Mouse (Mus musculus): ENCODE measurements around the gene Lrrtm3. TPM values are rescaled to one million over a fixed set of nuclear protein-coding genes. Genes with fewer than 3 reads are reported as not detected.

Gene Lrrtm3
- polyA plus RNA-seq, 1 experiment from 2014 or later: 51.7 TPM

- peaks cover 6% of the 10 kb centered on the region for H3K4me1 ChIP-seq (ENCODE audit: control insufficient read depth, insufficient read depth, low read length)
- ATAC-seq: no peak
- H3K9ac ChIP-seq (ENCODE audit: low read depth, low read length): peak overlapping the region; percentile 64
- H3K27me3 ChIP-seq (ENCODE audit: control insufficient read depth, insufficient read depth, low read depth, low read length): no peaks in the 10 kb centered on the region
- WGBS: 2% methylated on average over 26 of the region's 26 CpGs
- peak overlapping the region; percentile 61 for H3K4me2 ChIP-seq (ENCODE audit: low read length)
- peak overlapping the region; percentile 49 for H3K4me3 ChIP-seq (ENCODE audit: low read depth, low read length)
- no peaks in the 10 kb centered on the region for H3K36me3 ChIP-seq (ENCODE audit: control insufficient read depth, insufficient read depth, low read length)
- no peaks in the 10 kb centered on the region for H3K9me3 ChIP-seq (replicated peaks; ENCODE audit: control insufficient read depth, low read length, poor library complexity, severe bottlenecking)
- H3K27ac ChIP-seq (ENCODE audit: low read length): peak overlapping the region; percentile 43; the same call in 1 of the 2 replicates
Measured at GRCm38 (mm10) chr10:64087936-64088773, 1.9 kb downstream of the Lrrtm3 start.

- Histone ChIP-seq H3K4me3 (ENCODE audit: low read depth, low read length) (peak overlapping the region; percentile 49), H3K36me3 (ENCODE audit: control insufficient read depth, insufficient read depth, low read length) (no peaks in the 10 kb centered on the region), H3K9ac (ENCODE audit: low read depth, low read length) (peak overlapping the region; percentile 64), H3K4me2 (ENCODE audit: low read length) (peak overlapping the region; percentile 61), H3K27ac (ENCODE audit: low read length) (peak overlapping the region; percentile 43; the same call in 1 of the 2 replicates), H3K4me1 (ENCODE audit: control insufficient read depth, insufficient read depth, low read length) (peaks cover 6% of the 10 kb centered on the region), H3K9me3 (replicated peaks; ENCODE audit: control insufficient read depth, low read length, poor library complexity, severe bottlenecking) (no peaks in the 10 kb centered on the region), H3K27me3 (ENCODE audit: control insufficient read depth, insufficient read depth, low read depth, low read length) (no peaks in the 10 kb centered on the region)
- ATAC-seq: no peak
- WGBS: under 1% methylated on average over 12 of the region's 12 CpGs
Measured at GRCm38 (mm10) chr10:64087521-64087920, 2.6 kb downstream of the Lrrtm3 start.

- ATAC-seq: no peak
- no peaks in the 10 kb centered on the region for H3K27me3 ChIP-seq (ENCODE audit: control insufficient read depth, insufficient read depth, low read depth, low read length)
- H3K36me3 ChIP-seq (ENCODE audit: control insufficient read depth, insufficient read depth, low read length): no peaks in the 10 kb centered on the region
- peaks cover 6% of the 10 kb centered on the region for H3K4me1 ChIP-seq (ENCODE audit: control insufficient read depth, insufficient read depth, low read length)
- H3K4me3 ChIP-seq (ENCODE audit: low read depth, low read length): peak overlapping the region; percentile 49
- H3K9ac ChIP-seq (ENCODE audit: low read depth, low read length): peak overlapping the region; percentile 54
- H3K4me2 ChIP-seq (ENCODE audit: low read length): peak overlapping the region; percentile 61
- H3K27ac ChIP-seq (ENCODE audit: low read length): peak overlapping the region; percentile 18; the same call in 1 of the 2 replicates
- 3% methylated on average over 12 of the region's 12 CpGs for WGBS
- no peaks in the 10 kb centered on the region for H3K9me3 ChIP-seq (replicated peaks; ENCODE audit: control insufficient read depth, low read length, poor library complexity, severe bottlenecking)
Measured at GRCm38 (mm10) chr10:64086567-64087391, 3.3 kb downstream of the Lrrtm3 start.

GRCm38 (mm10) chr10:64086183-64086566 lies 3.9 kb downstream of the Lrrtm3 start:
- Histone ChIP-seq H3K27me3 (ENCODE audit: control insufficient read depth, insufficient read depth, low read depth, low read length) (no peaks in the 10 kb centered on the region), H3K4me1 (ENCODE audit: control insufficient read depth, insufficient read depth, low read length) (peaks cover 6% of the 10 kb centered on the region), H3K27ac (ENCODE audit: low read length) (peak overlapping the region; percentile 18; the same call in 1 of the 2 replicates), H3K4me3 (ENCODE audit: low read depth, low read length) (peak overlapping the region; percentile 49), H3K9ac (ENCODE audit: low read depth, low read length) (peak overlapping the region; percentile 54), H3K9me3 (replicated peaks; ENCODE audit: control insufficient read depth, low read length, poor library complexity, severe bottlenecking) (no peaks in the 10 kb centered on the region), H3K4me2 (ENCODE audit: low read length) (peak overlapping the region; percentile 61), H3K36me3 (ENCODE audit: control insufficient read depth, insufficient read depth, low read length) (no peaks in the 10 kb centered on the region)
- ATAC-seq: no peak
- 51% methylated on average over 16 of the region's 16 CpGs for WGBS

DNA sequence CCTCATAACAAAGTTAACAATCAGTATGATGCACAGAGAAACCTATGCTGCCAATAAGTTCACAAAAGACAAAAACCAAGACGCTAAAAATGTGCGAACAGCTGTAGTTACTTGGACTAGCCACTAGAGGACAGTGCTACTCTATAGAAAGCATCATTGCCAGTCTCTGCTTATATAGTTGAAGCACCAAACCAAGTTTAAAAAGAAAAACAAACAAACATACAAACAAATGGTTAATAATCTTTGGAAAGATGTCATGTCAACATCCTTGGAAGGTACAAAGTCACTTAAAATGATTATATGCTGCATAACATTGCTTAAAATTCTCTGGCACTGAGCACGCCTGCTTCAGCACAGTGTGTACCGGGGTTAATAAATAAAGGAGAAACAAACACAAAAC lies 5.6 kb downstream of the Lrrtm3 start:
- ATAC-seq: no peak
- peak overlapping the region; percentile 61 for H3K4me2 ChIP-seq (ENCODE audit: low read length)
- WGBS: 35% methylated on average over 4 of the region's 4 CpGs
- peaks cover 6% of the 10 kb centered on the region for H3K4me1 ChIP-seq (ENCODE audit: control insufficient read depth, insufficient read depth, low read length)
- no peaks in the 10 kb centered on the region for H3K27me3 ChIP-seq (ENCODE audit: control insufficient read depth, insufficient read depth, low read depth, low read length)
- no peak overlapping the region for H3K27ac ChIP-seq (ENCODE audit: low read length)
- no peaks in the 10 kb centered on the region for H3K36me3 ChIP-seq (ENCODE audit: control insufficient read depth, insufficient read depth, low read length)
- H3K4me3 ChIP-seq (ENCODE audit: low read depth, low read length): peak overlapping the region; percentile 24
- H3K9me3 ChIP-seq (replicated peaks; ENCODE audit: control insufficient read depth, low read length, poor library complexity, severe bottlenecking): no peaks in the 10 kb centered on the region
- no peak overlapping the region for H3K9ac ChIP-seq (ENCODE audit: low read depth, low read length)

DNA sequence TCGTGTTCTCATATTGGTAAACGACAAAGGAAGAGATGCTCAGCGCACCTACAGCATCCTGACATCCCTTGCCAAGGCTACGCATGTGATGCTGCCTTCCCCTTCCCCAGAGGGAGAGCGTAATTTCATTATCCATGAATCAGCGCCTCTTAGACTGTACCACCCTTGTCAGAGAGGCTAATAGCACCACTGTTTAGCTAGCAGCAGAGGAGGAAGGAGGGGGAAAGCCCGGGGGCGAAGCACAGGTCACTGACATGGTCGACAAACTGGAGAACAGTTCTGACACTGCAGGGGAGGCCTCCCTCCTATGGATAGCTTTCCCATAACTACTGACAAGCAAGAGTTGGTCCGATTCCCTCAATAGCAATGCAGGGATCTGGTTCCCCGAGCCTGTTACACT lies 6.3 kb downstream of the Lrrtm3 start:
- ATAC-seq: no peak
- peak overlapping the region; percentile 10; the same call in 1 of the 2 replicates for H3K27ac ChIP-seq (ENCODE audit: low read length)
- H3K4me3 ChIP-seq (ENCODE audit: low read depth, low read length): peak overlapping the region; percentile 25
- H3K36me3 ChIP-seq (ENCODE audit: control insufficient read depth, insufficient read depth, low read length): no peaks in the 10 kb centered on the region
- H3K27me3 ChIP-seq (ENCODE audit: control insufficient read depth, insufficient read depth, low read depth, low read length): no peaks in the 10 kb centered on the region
- peaks cover 6% of the 10 kb centered on the region for H3K4me1 ChIP-seq (ENCODE audit: control insufficient read depth, insufficient read depth, low read length)
- no peaks in the 10 kb centered on the region for H3K9me3 ChIP-seq (replicated peaks; ENCODE audit: control insufficient read depth, low read length, poor library complexity, severe bottlenecking)
- peak overlapping the region; percentile 53 for H3K9ac ChIP-seq (ENCODE audit: low read depth, low read length)
- peak overlapping the region; percentile 56 for H3K4me2 ChIP-seq (ENCODE audit: low read length)
- WGBS: 43% methylated on average over 11 of the region's 11 CpGs

DNA sequence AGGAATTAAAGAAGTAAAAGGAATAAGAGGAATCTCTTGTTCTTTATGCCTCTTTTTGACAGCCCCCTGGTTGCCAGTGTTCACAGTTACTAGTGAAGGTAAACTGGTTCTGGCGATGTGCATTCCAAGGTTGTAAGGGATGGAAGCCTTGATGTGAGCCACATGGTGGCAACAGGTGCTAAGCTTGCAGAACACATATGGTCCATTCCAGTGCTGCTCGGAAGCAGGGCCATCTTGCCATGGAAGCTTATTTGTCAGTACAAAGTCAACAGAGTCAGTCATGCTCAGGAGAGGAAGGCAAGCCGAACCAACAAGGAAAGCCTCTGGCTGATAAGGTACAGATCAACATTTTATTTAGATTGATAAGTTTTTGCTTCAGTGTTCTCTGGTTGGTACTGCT lies 7.7 kb downstream of the Lrrtm3 start:
- H3K9ac ChIP-seq (ENCODE audit: low read depth, low read length): no peak overlapping the region
- H3K27ac ChIP-seq (ENCODE audit: low read length): no peak overlapping the region
- H3K27me3 ChIP-seq (ENCODE audit: control insufficient read depth, insufficient read depth, low read depth, low read length): no peaks in the 10 kb centered on the region
- H3K4me2 ChIP-seq (ENCODE audit: low read length): no peak overlapping the region
- H3K4me3 ChIP-seq (ENCODE audit: low read depth, low read length): no peak overlapping the region
- no peaks in the 10 kb centered on the region for H3K36me3 ChIP-seq (ENCODE audit: control insufficient read depth, insufficient read depth, low read length)
- no peak for ATAC-seq
- 92% methylated on average over 3 of the region's 3 CpGs for WGBS
- peaks cover 6% of the 10 kb centered on the region for H3K4me1 ChIP-seq (ENCODE audit: control insufficient read depth, insufficient read depth, low read length)
- H3K9me3 ChIP-seq (replicated peaks; ENCODE audit: control insufficient read depth, low read length, poor library complexity, severe bottlenecking): no peaks in the 10 kb centered on the region

DNA sequence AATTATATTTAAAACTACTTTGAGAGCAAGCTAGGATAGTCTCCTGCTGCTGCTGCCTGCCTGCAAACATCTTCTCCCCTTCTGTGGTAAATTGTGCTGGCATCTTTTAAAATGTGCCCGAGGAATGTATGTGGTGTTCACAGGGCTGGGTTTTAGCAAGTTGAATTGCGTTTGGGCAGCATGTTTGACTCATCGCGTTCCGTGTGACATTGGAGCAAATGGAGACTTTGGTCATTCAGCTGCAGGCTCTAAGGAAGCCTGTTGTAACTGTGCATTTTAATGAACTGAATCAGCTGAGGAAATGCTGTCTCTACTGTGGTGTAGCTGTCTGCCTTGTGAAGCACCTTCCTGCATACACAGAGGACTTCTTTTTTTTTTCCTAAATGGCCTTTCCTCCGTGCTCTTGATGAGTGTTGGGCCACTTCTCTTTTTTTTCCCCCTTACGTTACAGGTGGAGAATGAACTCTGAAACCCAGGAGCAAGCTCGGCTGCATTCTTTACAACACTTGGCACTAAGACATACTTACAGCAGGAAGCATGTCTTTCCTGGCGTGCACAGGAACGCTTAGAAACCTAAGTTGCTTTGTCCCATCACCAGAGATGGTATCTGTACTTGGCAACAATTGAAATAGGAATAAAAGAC lies 13.5 kb downstream of the Lrrtm3 start:
- H3K4me2 ChIP-seq (ENCODE audit: low read length): peak overlapping the region; percentile 41
- H3K27me3 ChIP-seq (ENCODE audit: control insufficient read depth, insufficient read depth, low read depth, low read length): no peaks in the 10 kb centered on the region
- no peak overlapping the region for H3K27ac ChIP-seq (ENCODE audit: low read length)
- ATAC-seq: peak; percentile 68
- H3K9ac ChIP-seq (ENCODE audit: low read depth, low read length): no peak overlapping the region
- H3K4me1 ChIP-seq (ENCODE audit: control insufficient read depth, insufficient read depth, low read length): peaks cover 13% of the 10 kb centered on the region
- H3K9me3 ChIP-seq (replicated peaks; ENCODE audit: control insufficient read depth, low read length, poor library complexity, severe bottlenecking): no peaks in the 10 kb centered on the region
- H3K4me3 ChIP-seq (ENCODE audit: low read depth, low read length): no peak overlapping the region
- 45% methylated on average over 10 of the region's 10 CpGs for WGBS
- no peaks in the 10 kb centered on the region for H3K36me3 ChIP-seq (ENCODE audit: control insufficient read depth, insufficient read depth, low read length)
